Mouse (Mus musculus): Measurements from ENCODE around the gene Luzp1. TPM values are rescaled to one million over a fixed set of nuclear protein-coding genes. Genes with fewer than 3 reads are reported as not detected.
A peak's percentile ranks its signal among the peaks of the same experiment; 100 is the strongest.

Luzp1 gene
- polyA plus RNA-seq, 1 experiment from 2014 or later, result 26.8 TPM

DNA sequence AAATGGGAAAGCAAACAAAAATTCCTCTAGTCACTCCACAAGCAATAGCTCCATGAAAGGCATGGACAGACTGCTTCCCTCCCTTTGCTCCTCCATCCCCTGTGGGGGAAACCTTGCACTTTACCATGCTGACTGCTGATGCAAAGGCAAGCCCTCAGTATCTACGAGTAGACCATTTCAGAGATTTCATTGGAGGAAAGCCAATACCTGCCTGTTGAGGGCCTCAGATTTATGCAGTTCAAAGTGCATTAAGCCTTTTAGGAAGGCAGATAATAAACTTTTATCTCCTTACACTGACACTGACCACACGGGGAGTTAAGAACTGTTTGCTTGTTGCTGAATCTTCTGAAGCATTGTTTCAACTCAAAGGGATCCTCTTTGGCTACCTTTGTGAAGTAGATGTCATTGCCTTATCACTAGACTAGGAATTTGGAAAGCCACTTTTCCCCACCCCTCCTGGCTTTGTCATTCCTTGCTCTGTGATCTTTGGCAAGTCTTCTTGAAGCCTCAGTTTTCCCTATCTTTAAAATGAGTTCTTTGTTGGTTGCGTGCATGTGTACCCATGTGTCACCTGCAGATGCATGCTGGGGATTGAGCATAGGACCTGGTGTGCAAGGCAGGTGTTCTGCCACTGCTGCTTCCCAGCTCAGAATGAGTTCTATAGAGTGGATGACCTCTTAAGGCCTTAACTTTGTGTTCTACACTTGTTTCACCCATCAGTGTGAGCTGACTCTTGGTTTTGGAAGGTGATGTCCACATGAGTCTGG is 76.9 kb downstream of the Luzp1 start:
- in situ Hi-C loops (cut with MboI; ENCODE audit: low pct_unique_long_range_greater_than_20kb), result no loop called here
- DNase-seq (ENCODE audit: low read depth, low spot score), result no peak
- no peak for TF ChIP-seq CTCF (IDR thresholded peaks at IDR 0.05)
- POLR2A ChIA-PET, result no interaction called here
- no peaks in the 10 kb centered on the region for H3K27me3 ChIP-seq
- ATAC-seq, result no peak
- CTCF ChIA-PET, result no interaction called here

DNA sequence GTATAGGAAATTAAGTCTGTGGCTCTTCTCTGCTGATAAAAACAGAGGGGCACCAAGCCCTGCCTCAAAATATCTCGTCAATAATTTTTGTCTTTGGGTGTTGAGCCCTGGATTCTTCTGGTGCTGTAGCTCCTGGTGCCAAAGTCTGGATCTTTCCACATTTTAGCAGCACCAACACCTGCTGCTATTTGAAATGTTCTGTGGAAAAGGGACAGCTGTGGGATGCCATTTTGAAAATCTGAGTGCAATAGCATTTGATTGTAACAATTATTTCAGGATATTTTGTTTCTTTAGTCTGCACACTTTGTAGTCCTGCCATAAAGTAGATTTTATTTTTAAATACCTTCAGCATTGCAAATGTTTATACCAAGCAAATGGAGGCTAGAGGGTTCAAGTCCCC is 78.2 kb downstream of the Luzp1 start:
- no peak for ATAC-seq
- ChIA-PET POLR2A (no interaction called here), CTCF (interaction anchor here (0.6 to 2.1 kb wide), 2 partner anchors 9 to 46 kb away, joined by 3 to 4 read pairs; no protein-coding TSS in a partner anchor)
- H3K27me3 ChIP-seq, result no peaks in the 10 kb centered on the region
- in situ Hi-C loops (cut with MboI; ENCODE audit: low pct_unique_long_range_greater_than_20kb), result no loop called here
- TF ChIP-seq CTCF (IDR thresholded peaks at IDR 0.05), result no peak
- DNase-seq (ENCODE audit: low read depth, low spot score), result no peak

DNA sequence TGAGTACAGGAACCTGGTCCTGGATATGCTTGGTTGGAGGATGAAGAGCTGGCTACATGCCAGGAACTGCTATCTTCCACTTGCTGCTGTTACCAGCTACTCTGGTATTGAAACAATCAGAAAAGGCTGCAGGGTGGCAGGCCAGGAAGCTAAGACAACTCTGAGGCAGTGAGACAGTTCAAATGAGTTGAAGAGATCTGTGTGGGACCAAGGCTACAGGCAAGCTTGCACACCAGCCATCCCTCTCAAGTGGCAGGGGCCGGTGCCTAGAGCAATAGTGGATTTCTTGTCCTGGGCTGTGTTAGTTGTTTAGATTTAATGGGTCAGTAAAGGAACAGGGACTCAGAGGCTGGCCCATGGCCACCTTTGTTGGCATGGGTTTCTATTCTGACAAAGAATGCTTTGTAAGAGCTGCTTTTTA is 78.8 kb downstream of the Luzp1 start:
- ATAC-seq, result no peak
- no peak for TF ChIP-seq CTCF (IDR thresholded peaks at IDR 0.05)
- ChIA-PET CTCF (interaction anchor here (1.0 to 2.1 kb wide), 4 partner anchors 8 to 45 kb away, joined by 3 to 7 read pairs (median 4); no protein-coding TSS in a partner anchor), POLR2A (interaction anchor here (0.8 to 0.9 kb wide), 2 partner anchors 12 to 86 kb away, joined by 3 to 4 read pairs; partner anchors contain the start of gene 6030445D17Rik)
- H3K27me3 ChIP-seq, result no peaks in the 10 kb centered on the region
- no peak for DNase-seq (ENCODE audit: low read depth, low spot score)
- in situ Hi-C loops (cut with MboI; ENCODE audit: low pct_unique_long_range_greater_than_20kb), result no loop called here

DNA sequence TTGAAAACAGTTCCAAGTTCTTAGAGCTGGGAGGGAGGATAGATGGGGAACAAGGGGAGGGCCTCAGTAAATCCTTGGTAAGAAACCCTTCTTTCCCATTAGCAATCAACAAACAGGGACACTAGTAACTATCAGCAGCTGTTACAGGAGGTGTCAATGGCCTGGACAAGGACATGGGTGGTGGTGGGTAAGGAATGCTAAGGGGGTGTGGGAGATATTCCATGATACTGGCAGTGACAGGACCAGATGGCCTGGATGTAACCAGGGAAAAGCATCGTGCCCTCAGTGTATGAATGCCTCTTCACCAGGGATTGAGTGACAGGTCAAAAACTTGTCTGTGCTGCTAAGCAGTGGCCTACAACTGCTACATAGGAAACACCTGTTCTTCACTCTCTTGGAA is 83.5 kb downstream of the Luzp1 start:
- CTCF ChIA-PET, result no interaction called here
- POLR2A ChIA-PET, result no interaction called here
- H3K27me3 ChIP-seq, result no peaks in the 10 kb centered on the region
- no peak for TF ChIP-seq CTCF (IDR thresholded peaks at IDR 0.05)
- DNase-seq (ENCODE audit: low read depth, low spot score) (no peak), ATAC-seq (no peak)
- in situ Hi-C loops (cut with MboI; ENCODE audit: low pct_unique_long_range_greater_than_20kb), result no loop called here

DNA sequence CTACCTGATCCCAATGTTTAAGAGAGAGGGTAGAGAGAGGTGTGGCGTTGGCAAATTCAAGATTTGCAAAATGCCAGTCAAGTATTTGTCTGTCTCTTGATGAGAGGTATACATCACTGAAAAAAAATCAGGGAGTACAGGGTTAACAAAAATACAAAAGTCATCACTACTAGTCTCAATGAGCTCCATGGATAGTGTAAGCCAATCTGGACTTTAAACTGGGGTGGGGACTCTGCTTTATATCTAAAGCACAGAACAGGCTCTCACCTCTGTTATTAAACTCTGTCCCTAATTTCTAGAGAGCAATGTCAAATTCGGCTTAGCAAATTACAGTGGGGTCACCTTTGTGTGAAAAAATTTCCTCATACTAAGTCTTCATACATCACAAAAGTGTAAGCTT is 88.1 kb downstream of the Luzp1 start:
- H3K27me3 ChIP-seq, result no peaks in the 10 kb centered on the region
- ATAC-seq (no peak), DNase-seq (ENCODE audit: low read depth, low spot score) (no peak)
- ChIA-PET CTCF (no interaction called here), POLR2A (interaction anchor here (1.3 kb wide), 1 partner anchor 21 kb away, joined by 3 read pairs; no protein-coding TSS in a partner anchor)
- TF ChIP-seq CTCF (IDR thresholded peaks at IDR 0.05), result no peak
- in situ Hi-C loops (cut with MboI; ENCODE audit: low pct_unique_long_range_greater_than_20kb), result no loop called here

DNA sequence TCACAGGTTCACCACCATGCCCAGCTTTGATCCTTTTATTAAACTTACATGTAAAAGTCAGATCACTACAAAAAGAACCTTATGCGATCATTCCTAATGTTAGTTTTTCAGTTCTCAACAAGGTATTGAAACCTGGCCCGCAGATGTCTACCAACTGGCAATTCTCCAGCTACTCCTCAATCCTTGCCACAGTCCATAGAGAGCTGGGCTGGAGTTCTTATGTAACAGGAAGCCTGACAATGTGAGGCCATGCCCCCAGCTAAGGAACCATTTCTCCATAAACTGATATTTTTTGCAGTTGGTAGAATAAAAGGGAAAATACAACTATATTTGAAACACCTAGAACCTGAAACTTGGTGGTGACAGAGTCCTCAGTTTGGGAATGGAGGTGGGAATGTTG is 90.1 kb downstream of the Luzp1 start:
- ATAC-seq (no peak), DNase-seq (ENCODE audit: low read depth, low spot score) (no peak)
- no peak for TF ChIP-seq CTCF (IDR thresholded peaks at IDR 0.05)
- no peaks in the 10 kb centered on the region for H3K27me3 ChIP-seq
- POLR2A ChIA-PET, result interaction anchor here (1.0 kb wide), 1 partner anchor 18 kb away, joined by 3 read pairs; no protein-coding TSS in a partner anchor
- CTCF ChIA-PET, result interaction anchor here (0.8 to 1.6 kb wide), 2 partner anchors 10 to 12 kb away, joined by 3 to 5 read pairs; no protein-coding TSS in a partner anchor
- in situ Hi-C loops (cut with MboI; ENCODE audit: low pct_unique_long_range_greater_than_20kb), result no loop called here

DNA sequence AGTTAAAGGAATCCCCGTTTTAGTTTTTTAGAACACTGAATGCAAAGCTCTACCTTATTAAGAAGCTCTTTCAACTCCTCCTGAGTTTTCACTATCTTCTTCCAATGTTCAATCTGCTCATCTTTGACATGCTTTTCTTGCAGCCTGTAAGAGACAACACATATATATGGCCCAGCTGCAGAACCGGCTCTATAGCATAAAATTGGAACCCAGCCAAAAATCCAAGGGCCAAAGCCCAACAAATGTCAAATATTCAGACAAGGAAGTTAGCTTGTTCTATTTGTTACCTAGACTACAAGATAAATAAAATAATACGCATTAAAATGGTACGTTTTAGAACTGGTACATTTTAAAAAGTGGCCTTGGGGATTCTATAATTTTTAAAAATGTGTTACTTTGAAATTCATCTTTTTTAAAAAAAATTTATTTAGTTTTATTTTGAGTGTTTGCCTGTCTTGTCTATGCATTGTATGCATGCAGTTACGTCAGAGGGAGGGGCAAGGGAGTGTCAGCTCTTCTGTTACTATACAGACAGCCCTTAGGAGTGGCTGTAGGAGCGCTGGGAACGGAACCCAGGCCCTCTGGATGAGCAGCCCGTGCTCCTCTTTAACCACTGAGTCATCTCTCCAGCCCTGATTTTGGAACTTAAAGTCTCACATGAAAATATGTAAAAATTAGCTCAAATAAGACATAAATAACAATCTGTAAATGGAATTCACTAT is 90.9 kb downstream of the Luzp1 start:
- in situ Hi-C loops (cut with MboI; ENCODE audit: low pct_unique_long_range_greater_than_20kb), result no loop called here
- ChIA-PET CTCF (interaction anchor here (0.8 to 1.6 kb wide), 2 partner anchors 11 kb away, joined by 3 to 5 read pairs; no protein-coding TSS in a partner anchor), POLR2A (interaction anchor here (0.6 to 1.2 kb wide), 2 partner anchors 10 to 12 kb away, joined by 3 read pairs; no protein-coding TSS in a partner anchor)
- no peaks in the 10 kb centered on the region for H3K27me3 ChIP-seq
- no peak for TF ChIP-seq CTCF (IDR thresholded peaks at IDR 0.05)
- no peak for ATAC-seq
- DNase-seq (ENCODE audit: low read depth, low spot score), result no peak

DNA sequence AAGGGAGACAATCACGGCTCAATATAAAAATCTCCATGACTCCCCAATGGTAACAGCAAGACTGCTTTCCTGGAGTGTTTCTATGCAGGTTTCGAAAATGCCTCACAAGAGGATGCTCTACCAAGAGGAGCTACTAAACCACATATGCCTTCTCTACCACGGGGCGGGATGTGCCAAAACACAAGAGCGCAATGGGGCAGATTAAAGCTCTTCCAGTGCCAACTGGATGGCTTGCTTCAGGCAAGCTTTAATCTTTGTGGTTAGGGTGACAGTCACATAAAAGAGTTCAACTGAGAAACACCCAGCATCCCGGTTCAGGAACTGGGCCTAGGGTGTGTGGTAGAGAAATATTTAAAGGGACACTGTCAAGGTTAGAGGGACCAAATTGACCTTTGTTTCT is 93.2 kb downstream of the Luzp1 start:
- ChIA-PET CTCF (interaction anchor here (0.7 to 1.0 kb wide), 2 partner anchors 11 to 16 kb away, joined by 3 read pairs; no protein-coding TSS in a partner anchor), POLR2A (interaction anchor here (1.0 kb wide), 1 partner anchor 11 kb away, joined by 3 read pairs; no protein-coding TSS in a partner anchor)
- ATAC-seq, result no peak
- DNase-seq (ENCODE audit: low read depth, low spot score), result no peak
- H3K27me3 ChIP-seq, result no peaks in the 10 kb centered on the region
- in situ Hi-C loops (cut with MboI; ENCODE audit: low pct_unique_long_range_greater_than_20kb), result no loop called here
- no peak for TF ChIP-seq CTCF (IDR thresholded peaks at IDR 0.05)

DNA sequence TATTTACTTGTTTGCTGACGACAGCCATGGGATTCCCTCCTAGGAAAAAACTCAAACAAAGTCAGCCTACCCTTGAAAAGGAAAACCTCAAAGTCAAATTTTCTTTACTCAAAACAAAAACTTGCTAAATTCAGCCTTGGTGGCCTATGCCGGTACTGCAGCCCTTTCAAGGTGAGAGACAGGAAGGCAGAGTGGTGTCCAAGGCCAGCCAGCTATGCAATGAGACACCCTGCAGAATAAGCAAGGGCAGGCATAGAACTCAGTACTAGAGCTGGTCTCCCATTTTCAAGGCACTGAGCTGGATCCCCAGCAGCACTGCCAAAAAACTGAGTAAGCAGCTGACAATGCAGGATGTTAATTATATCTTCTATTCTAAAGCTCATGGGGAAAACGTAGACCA is 99.1 kb downstream of the Luzp1 start:
- in situ Hi-C loops (cut with MboI; ENCODE audit: low pct_unique_long_range_greater_than_20kb), result no loop called here
- no peak for TF ChIP-seq CTCF (IDR thresholded peaks at IDR 0.05)
- no peak for DNase-seq (ENCODE audit: low read depth, low spot score)
- ChIA-PET POLR2A (no interaction called here), CTCF (interaction anchor here (0.7 to 1.6 kb wide), 4 partner anchors 10 to 626 kb away, joined by 3 to 6 read pairs (median 4); no protein-coding TSS in a partner anchor)
- no peaks in the 10 kb centered on the region for H3K27me3 ChIP-seq
- no peak for ATAC-seq

DNA sequence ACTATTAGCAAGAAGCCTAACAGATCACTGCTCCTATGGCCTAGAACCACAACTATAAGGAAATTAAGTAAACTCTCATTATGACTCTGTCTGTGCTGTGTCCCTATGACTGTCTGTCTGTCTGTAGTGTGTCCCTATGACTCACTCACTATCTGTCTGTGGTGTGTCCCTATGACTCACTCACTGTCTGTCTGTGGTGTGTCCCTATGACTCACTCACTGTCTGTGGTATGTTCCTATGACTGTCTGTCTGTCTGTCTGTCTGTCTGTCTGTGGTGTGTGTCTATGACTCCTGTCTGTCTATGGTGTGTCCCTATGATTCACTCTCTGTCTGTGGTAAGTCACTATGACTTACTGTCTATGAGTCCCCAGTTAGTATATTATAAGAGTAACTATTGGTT is 100.4 kb downstream of the Luzp1 start:
- in situ Hi-C loops (cut with MboI; ENCODE audit: low pct_unique_long_range_greater_than_20kb), result no loop called here
- ATAC-seq (no peak), DNase-seq (ENCODE audit: low read depth, low spot score) (peak; percentile 34)
- no peaks in the 10 kb centered on the region for H3K27me3 ChIP-seq
- no peak for TF ChIP-seq CTCF (IDR thresholded peaks at IDR 0.05)
- CTCF ChIA-PET, result no interaction called here
- POLR2A ChIA-PET, result no interaction called here

DNA sequence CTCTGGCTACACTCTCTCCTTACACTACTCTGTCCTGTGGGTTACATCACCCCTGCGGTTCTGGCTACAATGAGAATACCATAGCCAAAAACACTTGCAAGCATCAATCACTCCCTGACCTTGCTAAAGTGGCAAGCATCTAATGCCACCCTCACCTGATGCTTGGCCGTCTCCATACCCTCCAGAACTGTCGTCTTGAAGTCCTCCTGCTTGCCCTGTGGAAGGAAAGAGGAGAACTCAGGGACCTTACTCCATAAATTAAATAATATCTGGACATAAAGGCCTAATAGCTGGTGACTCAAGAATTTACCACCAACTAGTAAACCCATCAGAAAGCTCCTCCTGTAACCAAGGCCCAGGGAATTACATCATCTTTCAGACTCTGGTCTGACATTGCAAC is 112.3 kb downstream of the Luzp1 start:
- ATAC-seq, result no peak
- in situ Hi-C loops (cut with MboI; ENCODE audit: low pct_unique_long_range_greater_than_20kb), result no loop called here
- DNase-seq (ENCODE audit: low read depth, low spot score), result no peak
- ChIA-PET POLR2A (no interaction called here), CTCF (no interaction called here)
- no peaks in the 10 kb centered on the region for H3K27me3 ChIP-seq
- TF ChIP-seq CTCF (IDR thresholded peaks at IDR 0.05), result no peak

Data from Patski (cell line).